Mouse (Mus musculus) cerebellum, postnatal 36 days (tissue): Measurements from ENCODE around the gene Mbnl1.

Experiments
- DNase-seq, 2 experiments: peaks; one replicate each; pipeline ENCODE4 v3.0.0; 2021 to 2022; ENCODE audit warnings: mixed read lengths in 2 of 2

Mbnl1 gene

DNA sequence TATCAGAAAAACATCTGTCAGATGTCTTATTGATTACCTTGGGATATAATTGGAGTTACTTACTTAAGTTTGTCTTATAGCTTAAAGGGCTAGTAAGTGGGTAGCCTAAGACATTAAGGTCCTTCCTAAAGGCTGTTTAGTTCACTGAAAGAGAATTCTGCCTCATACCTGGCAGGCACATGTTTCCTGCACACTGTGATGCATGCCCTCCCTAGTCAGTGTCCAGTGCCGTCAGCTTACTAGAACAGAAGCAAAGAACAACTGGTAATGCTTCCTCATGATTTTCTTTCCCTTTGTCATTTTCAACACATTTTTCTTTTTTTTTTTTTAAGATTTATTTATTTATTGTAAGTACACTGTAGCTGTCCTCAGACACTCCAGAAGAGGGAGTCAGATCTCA lies 51.5 kb downstream of the Mbnl1 start:
- DNase-seq, result no peak

DNA sequence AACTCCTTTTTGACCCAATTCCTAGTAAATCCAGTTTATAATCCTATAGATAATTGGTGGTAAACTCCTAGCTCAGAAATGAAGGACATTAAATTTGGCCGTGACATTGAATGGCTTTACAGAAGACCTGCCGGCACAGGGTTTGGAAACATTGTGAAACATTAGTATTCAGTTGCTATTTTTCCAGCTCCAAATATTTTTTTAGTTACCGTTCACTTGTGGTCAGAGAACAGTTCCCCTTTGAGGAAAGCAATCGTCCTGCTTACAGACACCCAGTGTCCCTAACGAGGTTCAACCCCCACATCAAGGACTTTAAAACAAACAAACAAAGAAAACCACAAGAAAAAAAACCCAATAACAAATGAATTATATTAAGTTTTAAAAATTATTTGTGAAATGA lies 58.7 kb downstream of the Mbnl1 start:
- no peak for DNase-seq

DNA sequence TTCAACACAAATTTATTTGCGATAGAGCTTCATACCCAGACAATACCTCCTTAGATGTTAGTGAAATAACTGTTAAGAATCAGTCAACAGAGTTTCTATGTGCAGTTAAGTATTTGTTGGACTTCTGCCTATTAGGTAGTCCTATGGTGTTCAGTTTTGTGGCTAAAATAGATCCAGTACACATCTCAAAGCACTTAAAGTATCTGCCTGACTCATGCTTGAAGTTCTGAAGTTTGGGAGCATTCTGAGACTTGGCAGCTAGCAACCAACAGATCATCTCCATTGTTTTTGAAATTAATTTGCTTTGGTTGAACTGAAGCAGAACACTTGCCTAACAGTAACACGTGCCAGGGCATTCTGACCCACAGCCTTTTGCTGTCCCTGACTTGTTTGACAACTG lies 59.2 kb downstream of the Mbnl1 start:
- DNase-seq, result no peak

DNA sequence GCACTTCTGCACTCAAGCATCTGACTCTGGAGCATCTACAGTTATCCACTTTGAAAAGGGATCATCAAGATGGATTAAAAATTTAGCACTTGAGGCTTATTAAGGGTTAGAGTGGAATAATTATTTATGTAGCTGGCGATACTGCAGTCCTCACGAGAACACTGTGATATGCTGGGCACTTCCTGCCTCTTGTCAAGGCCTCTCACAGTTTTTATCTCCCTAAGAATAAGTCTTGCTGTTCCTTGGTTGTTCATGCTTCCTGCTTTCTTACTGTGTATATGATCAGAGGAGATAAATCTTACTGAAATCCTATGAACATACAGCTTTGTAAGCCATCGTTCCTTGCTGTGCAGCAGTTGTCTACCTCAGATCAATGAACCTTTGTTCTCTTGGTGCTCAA lies 62.6 kb downstream of the Mbnl1 start:
- no peak for DNase-seq

GRCm38 (mm10) chr3:60537063-60537462 lies 64.4 kb downstream of the Mbnl1 start:
- DNase-seq, result no peak

- DNase-seq, result no peak
These were observed 65.8 kb downstream of the Mbnl1 start for GRCm38 (mm10) chr3:60538214-60538971.

DNA sequence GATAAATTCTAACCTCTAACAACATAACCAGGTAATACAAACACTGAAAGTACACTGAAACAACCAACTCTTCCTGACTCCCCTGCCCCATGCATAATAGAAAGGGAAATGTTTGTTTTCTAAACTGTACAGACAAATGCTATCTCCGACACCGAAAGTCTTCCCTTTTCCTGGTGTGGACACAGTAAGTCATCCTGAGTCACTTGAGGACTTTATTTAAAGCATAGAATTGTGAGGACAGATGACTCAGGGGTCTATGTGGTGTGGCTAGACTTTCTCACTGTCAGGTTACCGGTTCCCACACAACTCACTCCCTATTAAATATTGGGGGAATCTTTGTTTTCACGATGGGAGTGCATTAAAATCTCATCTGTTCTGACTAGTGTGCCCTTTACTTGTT lies 68.5 kb downstream of the Mbnl1 start:
- no peak for DNase-seq

GRCm38 (mm10) chr3:60546196-60546595 lies 73.6 kb downstream of the Mbnl1 start:
- no peak for DNase-seq

DNA sequence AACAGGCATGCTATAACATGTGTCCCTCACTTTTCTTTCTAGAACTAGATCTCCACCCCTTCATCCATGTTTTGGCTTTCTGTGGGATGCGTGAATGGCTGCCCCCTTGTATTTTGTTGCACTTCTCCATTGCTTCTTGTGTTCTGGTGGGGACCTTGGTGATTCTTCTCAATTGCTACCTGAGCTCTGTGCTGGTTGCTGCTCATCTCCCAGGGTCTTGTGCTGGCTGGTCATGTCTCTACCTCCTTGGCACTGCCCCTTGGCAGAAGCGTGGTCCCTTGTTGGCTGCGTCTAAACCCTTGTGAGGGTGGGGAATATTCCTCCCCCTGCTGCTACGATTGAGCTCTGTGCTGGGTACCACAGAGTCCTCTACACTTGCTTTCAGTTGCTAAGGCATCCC lies 74.3 kb downstream of the Mbnl1 start:
- DNase-seq, result no peak

DNA sequence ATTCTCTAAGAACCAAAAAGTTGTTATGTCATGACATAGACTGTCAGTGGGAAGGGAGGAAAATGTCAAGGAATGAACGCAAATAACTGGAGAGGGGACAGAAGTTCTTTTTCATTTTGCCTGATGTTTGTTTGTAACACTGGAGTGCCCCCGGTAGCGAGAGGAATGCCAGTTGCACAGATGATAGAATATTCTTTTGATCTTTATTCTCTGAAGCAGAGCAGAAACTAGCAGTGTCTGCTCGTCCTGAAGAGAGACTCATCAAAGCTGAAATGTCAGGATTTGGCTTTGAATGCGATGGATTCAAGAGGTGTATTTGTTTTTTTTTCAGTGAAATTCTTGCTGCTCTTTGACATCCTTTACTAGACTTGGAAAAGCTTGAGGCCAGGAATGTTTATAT lies 77.9 kb downstream of the Mbnl1 start:
- DNase-seq, result no peak

DNA sequence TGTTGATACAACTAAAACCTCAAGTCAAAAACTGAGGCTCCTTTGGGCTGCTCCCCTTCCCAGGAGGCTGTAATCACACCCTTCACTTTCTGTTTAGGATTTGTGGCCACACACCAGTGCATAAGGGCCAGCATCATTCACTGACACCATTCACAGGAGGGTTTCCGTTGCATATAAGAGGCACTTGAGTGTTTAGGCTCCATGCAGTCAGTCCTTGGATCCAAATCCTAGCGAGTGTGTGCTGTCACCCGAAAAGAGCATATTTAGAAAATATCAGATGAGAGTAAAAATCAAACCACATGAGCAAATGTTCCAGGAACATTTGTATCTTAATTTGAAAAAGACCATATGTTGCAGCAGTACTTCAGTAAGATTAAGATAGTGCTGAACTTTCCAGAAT lies 79.0 kb downstream of the Mbnl1 start:
- DNase-seq, result no peak

- no peak for DNase-seq
These were observed 80.4 kb downstream of the Mbnl1 start for GRCm38 (mm10) chr3:60553011-60553410.

DNA sequence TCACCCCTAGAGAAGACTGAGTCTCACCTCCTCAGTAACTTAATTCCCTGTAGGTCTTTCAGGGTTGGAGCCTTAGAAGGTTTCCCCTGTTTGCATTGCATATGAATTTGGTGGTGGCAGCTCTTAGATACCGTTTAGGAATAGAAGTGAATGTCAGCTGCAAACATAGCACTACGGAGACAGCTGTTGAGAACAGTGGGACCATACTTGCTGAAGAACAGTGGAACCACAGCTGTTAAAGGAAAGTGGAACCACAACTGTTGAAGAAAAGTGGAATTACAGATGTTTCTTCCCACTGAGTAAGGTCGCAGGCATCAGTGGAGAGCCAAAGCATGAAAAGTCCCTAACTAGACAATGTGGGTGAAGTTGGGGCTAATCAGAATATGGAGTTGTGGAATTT lies 84.0 kb downstream of the Mbnl1 start:
- DNase-seq, result no peak

DNA sequence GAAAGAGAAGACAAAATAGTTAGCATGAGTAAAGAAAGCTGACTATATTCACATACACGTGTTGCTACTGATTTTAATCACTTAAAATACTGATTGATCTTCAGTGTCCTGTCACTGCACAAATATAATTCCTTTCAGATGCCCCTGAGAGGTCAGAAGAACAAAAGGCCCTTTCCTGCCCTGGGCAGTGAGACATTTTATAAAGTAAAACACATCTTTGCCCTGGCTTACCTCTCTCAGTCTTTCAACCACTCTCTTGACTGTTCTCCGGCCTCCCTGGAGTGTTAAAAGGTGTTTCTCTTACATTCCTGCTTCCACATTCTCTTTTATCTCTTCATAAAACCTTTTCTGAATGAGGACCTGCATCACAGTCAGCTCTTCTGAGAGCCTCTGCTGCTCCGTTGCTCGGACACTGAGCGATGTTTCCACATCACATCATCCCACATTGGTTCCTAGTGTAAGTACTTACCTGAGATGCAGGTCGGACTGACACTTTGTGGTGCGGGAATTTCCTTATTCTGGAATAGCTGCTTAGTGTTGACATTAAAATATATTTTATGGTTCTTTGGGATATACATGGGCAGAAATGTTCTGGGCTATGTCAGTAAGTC lies 85.7 kb downstream of the Mbnl1 start:
- DNase-seq, result no peak

GRCm38 (mm10) chr3:60559762-60560161 lies 87.1 kb downstream of the Mbnl1 start:
- no peak for DNase-seq

GRCm38 (mm10) chr3:60563529-60564243 lies 91.1 kb downstream of the Mbnl1 start:
- peak; percentile 25 to 47 for DNase-seq

GRCm38 (mm10) chr3:60564244-60564643 lies 91.6 kb downstream of the Mbnl1 start:
- no peak for DNase-seq

DNA sequence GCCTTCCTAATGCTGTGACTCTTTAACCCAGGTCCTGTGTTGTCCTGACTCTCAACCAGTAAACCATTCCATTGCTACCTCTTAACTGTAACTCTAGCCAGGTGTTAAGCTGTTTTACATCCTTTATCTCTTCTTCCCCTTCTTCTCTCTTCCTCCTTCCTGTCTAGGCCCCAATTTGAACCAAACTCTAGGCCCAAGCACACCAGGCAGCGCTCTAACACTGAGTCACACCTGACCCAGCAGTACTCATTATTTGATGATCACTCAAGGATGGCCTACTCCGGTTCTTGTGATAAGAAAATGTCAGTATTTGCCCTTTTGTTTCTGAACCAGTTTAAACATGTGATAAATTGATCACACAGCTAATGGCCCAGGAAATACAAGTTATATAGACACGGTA lies 92.6 kb downstream of the Mbnl1 start:
- no peak for DNase-seq

DNA sequence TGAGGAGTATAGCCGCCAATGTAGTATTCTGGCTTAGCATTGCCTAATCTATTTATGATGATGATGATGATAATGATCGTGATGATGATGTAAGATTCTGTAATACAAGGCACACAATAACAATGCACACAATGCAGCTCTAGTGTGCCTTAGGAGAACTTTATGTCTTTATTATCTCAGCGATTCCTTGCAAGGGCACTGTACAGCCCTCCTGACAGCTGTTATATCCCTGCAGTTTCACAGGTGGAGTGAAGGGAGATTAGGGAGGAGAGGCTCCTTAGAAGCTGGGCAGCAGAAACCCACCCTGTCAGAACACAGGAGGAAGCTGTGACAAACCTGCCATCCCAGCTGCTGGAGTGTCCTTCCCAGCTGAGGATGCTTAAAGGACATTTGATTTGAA lies 93.3 kb downstream of the Mbnl1 start:
- no peak for DNase-seq

GRCm38 (mm10) chr3:60568171-60568684 lies 95.6 kb downstream of the Mbnl1 start:
- DNase-seq, result no peak

GRCm38 (mm10) chr3:60568801-60569568 lies 96.4 kb downstream of the Mbnl1 start:
- no peak for DNase-seq

GRCm38 (mm10) chr3:60569781-60570180 lies 97.2 kb downstream of the Mbnl1 start:
- DNase-seq, result no peak

DNA sequence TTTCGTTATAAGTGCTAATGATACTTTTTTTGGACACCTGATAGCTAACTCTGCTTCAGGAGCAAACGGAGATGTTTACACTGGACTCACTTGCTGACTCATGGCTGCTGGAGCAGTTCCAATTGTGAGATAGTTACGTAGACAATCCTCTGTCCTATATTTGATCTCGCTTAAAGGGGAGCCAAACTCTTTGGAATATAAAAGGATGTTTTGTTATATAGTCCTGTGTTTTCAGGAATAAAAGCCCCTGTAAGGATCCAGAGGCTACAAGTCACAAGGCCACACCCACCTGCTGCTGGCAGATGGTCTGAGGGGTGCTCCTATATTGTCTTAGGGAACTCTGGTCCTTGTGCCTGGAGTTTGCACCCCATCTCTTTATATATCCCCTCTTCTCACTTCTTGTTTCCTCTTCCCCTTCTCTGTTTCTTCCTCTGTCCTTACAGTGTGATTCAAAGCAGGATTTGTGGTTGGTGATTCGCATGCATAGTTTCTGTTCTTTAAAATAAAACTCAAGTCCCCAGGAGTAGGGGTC lies 97.9 kb downstream of the Mbnl1 start:
- DNase-seq, result peak; percentile 64 to 71
